Comparison of ENCODE assay signal across 14 mouse cellular contexts in genomic region chr2:157407596-157407995, GRCm38 (mm10). TPM values are rescaled to one million over a fixed set of nuclear protein-coding genes. Genes with fewer than 3 reads are reported as not detected.
DNase-seq lines count a peak whose midpoint lies in the region; TF ChIP-seq lines count a peak whose summit lies in the region.
"Had no signal": no experiment of that assay in that cellular context is flagged by ENCODE, and none has a peak within 500 bp of the region (broad histone marks: within the 10 kb centered on the region; RNA-seq: fewer than 3 reads in every experiment).

No protein-coding gene starts in this region.

- H3K36me3 ChIP-seq in kidney, adult 2 months (ENCODE audit: control insufficient read depth, insufficient read depth, low read length) = no peaks in the 10 kb centered on the region
- H3K36me3 ChIP-seq: forebrain, embryonic 12.5 days; hindbrain, embryonic 13.5 days; limb, embryonic 12.5 days; neural tube, embryonic 13.5 days had no signal

- peak; percentile 28 for DNase-seq in kidney, adult 2 months
- no peak for DNase-seq in kidney, adult 8-10 months
- DNase-seq in adipocyte (ENCODE audit: low spot score) = peak; percentile 76
- peak; percentile 73 for DNase-seq in heart, adult 8-10 months (ENCODE audit: low spot score)
- peak; percentile 76 for DNase-seq in lung, postnatal 25 days (ENCODE audit: low spot score)
- no peak for DNase-seq in spleen, postnatal 10 days (ENCODE audit: low spot score in 2 of 2)
- no peak for DNase-seq in T-cell, adult 2 months (ENCODE audit: low spot score)
- no peak for DNase-seq in spleen, postnatal 14 days (ENCODE audit: low spot score in 2 of 2)
- DNase-seq: cerebellum, adult 8-10 months had no signal

- no peak overlapping the region for H3K27ac ChIP-seq in kidney, adult 2 months (ENCODE audit: insufficient read depth, low read depth, low read length)
- H3K27ac ChIP-seq: forebrain, embryonic 12.5 days; hindbrain, embryonic 13.5 days; limb, embryonic 12.5 days; neural tube, embryonic 13.5 days had no signal

- no peak for TF ChIP-seq CTCF in kidney, adult 2 months (conservative IDR thresholded peaks at IDR 0.05; ENCODE audit: insufficient read depth, insufficient read length, low read depth, low read length)

- 78% methylated on average over 7 of the region's 7 CpGs for WGBS in kidney, adult 2 months

- H3K4me1 ChIP-seq in kidney, adult 2 months (ENCODE audit: control insufficient read depth, insufficient read depth, low read length) = no peaks in the 10 kb centered on the region
- H3K4me1 ChIP-seq: limb, embryonic 12.5 days had no signal

- no peak overlapping the region for H3K4me3 ChIP-seq in kidney, adult 2 months (ENCODE audit: insufficient read depth, low read depth, low read length)
- H3K4me3 ChIP-seq: forebrain, embryonic 12.5 days; hindbrain, embryonic 13.5 days; limb, embryonic 12.5 days; megakaryocyte, embryonic 14.5 days; neural tube, embryonic 13.5 days had no signal

- H3K27me3 ChIP-seq in kidney, adult 2 months (replicated peaks; ENCODE audit: control insufficient read depth, insufficient read depth, low read length) = no peaks in the 10 kb centered on the region
- H3K27me3 ChIP-seq: forebrain, embryonic 12.5 days; hindbrain, embryonic 13.5 days; limb, embryonic 12.5 days; neural tube, embryonic 13.5 days had no signal

- no peak for TF ChIP-seq POLR2A in kidney, adult 2 months (IDR thresholded peaks at IDR 0.05; ENCODE audit: low read depth, low read length)

RNA-seq across cellular contexts. Expression of gene Src, which starts 10.6 kb away (rescaled TPM):
- 31.8 and 33.9 TPM in 2 replicates for polyA plus RNA-seq in kidney, adult 2 months (2012; rRNA removed)
- total RNA-seq in heart, adult 8-10 months (2022) = 1 to 10 TPM; 3.2 to 4.9 (median 3.7) TPM

RNA-seq across cellular contexts. Expression of gene Manbal, which starts 40.2 kb away (rescaled TPM):
- 70.0 and 75.9 TPM in 2 replicates for polyA plus RNA-seq in kidney, adult 2 months (2012; rRNA removed)
- total RNA-seq in heart, adult 8-10 months (2022) = 10 to 100 TPM; 19.6 to 24.3 (median 22.9) TPM

Comparison
In these comparisons a context has a peak if more than half of its experiments do, and no peak if none do; other contexts are left out.
1. DNase-seq: peak in kidney, adult 2 months (single experiment), adipocyte (single experiment), heart, adult 8-10 months (single experiment) and lung, postnatal 25 days (single experiment); none in kidney, adult 8-10 months (0 of 2), spleen, postnatal 10 days (0 of 2), T-cell, adult 2 months (single experiment) and spleen, postnatal 14 days (0 of 2).